Mouse (Mus musculus) liver, adult 2 months (tissue): ENCODE data around the gene Itga8.

ENCODE experiments used
- CTCF ChIP-seq: fragments of 200-500 bp; IDR thresholded peaks from 2 replicates; pipeline ENCODE4 v1.5.1; 2011; ENCODE audit warnings: low read depth, low read length, control low read depth
- POLR2A ChIP-seq: fragments of 200-500 bp; IDR thresholded peaks from 2 replicates; pipeline ENCODE4 v1.6.1; 2011; ENCODE audit warnings: low read length, control low read depth; ENCODE audit not compliant: insufficient read depth; ENCODE audit errors: extremely low read depth

- TF ChIP-seq CTCF (no peak), POLR2A (no peak)
These were observed 216.2 kb downstream of the Itga8 start for GRCm38 (mm10) chr2:12085492-12085891.
